Mouse (Mus musculus): ENCODE data around the gene Gsto1. TPM values are rescaled to one million over a fixed set of nuclear protein-coding genes. Genes with fewer than 3 reads are reported as not detected.

Gene Gsto1
- total RNA-seq, 4 experiments from 2014 or later = 50.1 to 55.4 (median 51.9) TPM

Other genes with a start within 250 kb of the Gsto1 start
- gene Col17a1, start 162.9 kb upstream of the Gsto1 start, total RNA-seq (2022) = under 1 TPM in 1 of 4 experiments, not detected in 3; 0.04 TPM
- 10 to 100 TPM; 78.5 to 91.6 (median 81.7) TPM for gene Sfr1, start 123.3 kb upstream of the Gsto1 start, total RNA-seq (2022)
- gene Gsto2, start 10.6 kb downstream of the Gsto1 start, total RNA-seq (2022) = under 1 TPM; 0.34 to 0.58 (median 0.42) TPM
- not detected for gene Cfap43, start 64.3 kb downstream of the Gsto1 start, total RNA-seq (2022)
- 1 to 10 TPM in 1 of 4 experiments, under 1 TPM in 3; 0.27 to 1.0 (median 0.48) TPM for gene Itprip, start 64.3 kb downstream of the Gsto1 start, total RNA-seq (2022)
- not detected for gene Cfap58, start 82.7 kb downstream of the Gsto1 start, total RNA-seq (2022)